Mouse (Mus musculus) lung, adult 2 months (tissue): ENCODE data around the gene Top3a.

Experiments
- CTCF ChIP-seq: fragments of 200-500 bp; IDR thresholded peaks from 2 replicates; pipeline ENCODE4 v1.5.1; 2011; ENCODE audit warnings: mild to moderate bottlenecking, low read length, control low read depth; ENCODE audit not compliant: insufficient read depth
- POLR2A ChIP-seq: fragments of 200-500 bp; IDR thresholded peaks from 2 replicates; pipeline ENCODE4 v1.6.1; 2011; ENCODE audit warnings: low read depth, mild to moderate bottlenecking, control low read depth, low read length, borderline replicate concordance; ENCODE audit errors: extremely low read depth

GRCm38 (mm10) chr11:60734206-60734605 is 43.0 kb downstream of the Top3a start:
- no peak for TF ChIP-seq POLR2A
- TF ChIP-seq CTCF: no peak
